Mouse (Mus musculus) mouse embryonic stem cell (cell line): ENCODE measurements around the gene Gabarapl2.

Experiments
- in situ Hi-C, 2 experiments: fragments of 300-500 bp; cut with MboI; formaldehyde crosslinking; loops; 1 replicate in 1 of 2; 3 replicates in 1 of 2; pipeline ENCODE4 v1.14.3; 2019 to 2020; ENCODE audit warnings: low sequenced_read_pairs in 2 of 2, low pct_unique_long_range_greater_than_20kb in 1 of 2, mixed read lengths in 1 of 2; ENCODE audit not compliant: unreplicated experiment in 1 of 2

The Gabarapl2 gene

GRCm38 (mm10) chr8:111961330-111961729 is 20.8 kb downstream of the Gabarapl2 start:
- in situ Hi-C loops, result no loop called here

- in situ Hi-C loops, result no loop called here
These were observed 22.1 kb downstream of the Gabarapl2 start for GRCm38 (mm10) chr8:111962589-111962988.

DNA sequence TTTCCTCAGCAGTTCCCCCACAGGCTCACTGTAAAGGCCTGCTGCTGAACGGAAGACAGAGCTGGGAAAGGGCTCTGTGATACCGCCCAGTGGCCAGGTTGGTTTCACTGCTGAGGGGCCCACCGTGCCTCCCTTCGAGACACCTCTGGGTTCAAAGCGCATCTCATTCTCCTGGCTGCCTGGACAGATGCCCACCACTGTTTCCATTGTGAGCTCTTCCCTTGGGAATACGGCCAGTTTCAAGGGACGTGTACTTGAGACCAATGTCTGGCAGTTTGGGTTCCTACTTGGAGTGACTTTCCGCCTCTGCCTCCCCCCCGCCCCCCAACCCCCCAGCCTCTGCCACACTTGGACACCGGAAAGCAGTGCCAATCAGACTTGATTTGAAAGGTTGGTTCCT is 22.6 kb downstream of the Gabarapl2 start:
- in situ Hi-C loops, result no loop called here

DNA sequence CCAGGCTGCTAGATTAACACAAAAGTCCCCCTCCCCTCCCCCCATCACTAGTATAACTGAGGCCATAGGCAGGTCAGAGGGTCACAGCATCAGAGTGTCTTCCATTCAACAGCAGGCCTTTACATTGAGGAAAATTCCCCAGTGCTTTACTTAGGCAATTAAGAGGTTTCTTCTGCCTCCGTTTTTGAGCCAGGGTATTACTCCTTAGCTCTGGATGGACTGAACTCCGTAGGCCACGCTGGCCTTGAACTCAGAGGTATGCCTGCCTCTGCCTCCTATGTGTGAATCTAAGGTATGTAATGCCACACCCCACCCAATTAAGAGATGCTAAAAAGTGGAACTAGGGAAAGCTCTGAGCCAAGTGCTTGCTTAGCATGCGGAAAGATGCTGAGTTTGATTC is 23.0 kb downstream of the Gabarapl2 start:
- in situ Hi-C loops, result no loop called here

GRCm38 (mm10) chr8:111964351-111964750 is 23.8 kb downstream of the Gabarapl2 start:
- in situ Hi-C loops, result no loop called here

- in situ Hi-C loops, result no loop called here
These were observed 24.5 kb downstream of the Gabarapl2 start for GRCm38 (mm10) chr8:111964849-111965561.

GRCm38 (mm10) chr8:111967246-111967870 is 26.9 kb downstream of the Gabarapl2 start:
- in situ Hi-C loops, result no loop called here

GRCm38 (mm10) chr8:111968541-111968940 is 28.0 kb downstream of the Gabarapl2 start:
- in situ Hi-C loops, result no loop called here

- in situ Hi-C loops, result no loop called here
These were observed 28.5 kb downstream of the Gabarapl2 start for GRCm38 (mm10) chr8:111968991-111969390.

GRCm38 (mm10) chr8:111974138-111974537 is 33.6 kb downstream of the Gabarapl2 start:
- in situ Hi-C loops, result no loop called here

DNA sequence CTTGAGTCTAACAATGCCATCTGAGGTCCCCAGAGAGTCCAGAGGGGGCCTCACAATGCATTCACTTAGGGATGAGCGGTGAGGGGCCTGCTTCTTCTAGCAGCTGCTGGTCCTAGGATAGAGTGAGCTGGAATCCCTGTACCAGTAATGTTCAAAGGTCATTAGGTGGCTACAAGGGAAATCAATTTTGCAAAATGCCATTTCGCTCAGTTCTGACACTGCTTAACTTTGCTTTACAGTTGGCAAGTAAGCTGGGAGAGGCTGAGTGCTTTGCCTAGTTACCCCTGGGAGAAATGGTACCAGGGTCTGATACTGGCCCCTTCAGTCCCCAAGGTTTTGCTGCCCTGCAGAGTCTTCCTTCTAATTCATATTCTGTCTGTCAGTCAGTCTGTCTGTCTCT is 35.2 kb downstream of the Gabarapl2 start:
- in situ Hi-C loops, result no loop called here

DNA sequence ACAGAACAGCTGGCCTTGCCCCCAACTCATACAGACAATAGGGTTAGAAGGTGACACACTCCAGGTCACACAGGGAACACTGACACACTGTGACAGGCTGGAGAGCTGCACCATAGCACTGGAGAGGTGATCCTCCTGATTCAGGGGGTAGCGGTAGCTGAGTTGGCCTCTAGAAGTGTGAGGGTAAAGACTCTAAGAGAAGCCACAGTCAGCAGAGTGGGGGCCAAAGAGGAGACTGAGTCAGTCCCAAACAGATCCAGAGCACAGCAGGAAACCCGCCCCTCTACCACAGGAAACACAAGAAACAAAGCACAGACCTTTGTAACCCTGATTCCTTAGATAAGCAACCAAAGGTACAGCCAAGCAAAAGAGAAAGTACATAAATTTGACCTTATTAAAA is 35.8 kb downstream of the Gabarapl2 start:
- in situ Hi-C loops, result no loop called here

GRCm38 (mm10) chr8:111978147-111978546 is 37.6 kb downstream of the Gabarapl2 start:
- in situ Hi-C loops, result no loop called here

DNA sequence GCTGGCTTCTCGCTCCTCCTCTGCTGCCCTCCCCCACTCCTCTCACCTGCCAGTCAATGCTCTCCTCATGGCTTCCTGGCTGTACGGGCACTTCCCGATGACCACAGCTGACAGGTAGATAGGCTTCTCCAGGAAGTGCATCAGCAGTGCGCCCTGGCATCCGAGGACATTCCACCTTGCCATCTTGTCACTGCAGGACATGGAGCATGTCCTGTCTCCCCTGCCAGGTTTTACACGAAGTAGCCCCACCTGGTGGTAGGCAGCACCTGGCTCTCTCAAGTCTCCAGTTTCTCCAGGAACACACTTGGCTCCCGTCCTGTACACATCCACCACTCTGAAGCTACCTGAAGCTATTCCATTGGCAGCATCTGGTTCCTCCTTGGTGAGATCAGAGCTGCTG is 41.6 kb downstream of the Gabarapl2 start:
- in situ Hi-C loops, result no loop called here

DNA sequence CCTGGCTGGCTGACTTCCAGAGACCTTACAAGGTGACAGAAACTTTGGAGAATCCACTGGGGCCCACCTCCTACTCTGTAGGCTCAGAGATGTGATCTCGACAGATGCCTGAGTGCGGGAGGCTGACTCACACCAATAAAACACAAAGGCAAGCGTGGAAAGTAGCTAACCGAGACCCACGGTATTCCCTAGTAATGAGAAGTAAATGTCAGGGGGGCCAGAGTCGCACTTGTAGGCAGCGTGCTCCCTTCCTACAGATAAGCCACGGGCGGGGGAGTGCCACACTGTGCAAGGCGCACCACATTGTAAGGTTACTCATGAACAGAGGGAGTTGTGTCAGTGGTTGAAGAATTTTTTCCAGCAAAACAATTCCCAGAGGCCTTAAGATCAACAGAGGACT is 44.0 kb downstream of the Gabarapl2 start:
- in situ Hi-C loops, result no loop called here

- in situ Hi-C loops, result no loop called here
These were observed 49.4 kb downstream of the Gabarapl2 start for GRCm38 (mm10) chr8:111989911-111990310.

- in situ Hi-C loops, result no loop called here
These were observed 50.8 kb downstream of the Gabarapl2 start for GRCm38 (mm10) chr8:111991278-111991677.

- in situ Hi-C loops, result no loop called here
These were observed 51.7 kb downstream of the Gabarapl2 start, which contains the start of gene Adat1 for GRCm38 (mm10) chr8:111992013-111992702. Gene Adat1, minus strand, starts transcription at chr8:111992302.

GRCm38 (mm10) chr8:111992703-111993039 is 52.2 kb downstream of the Gabarapl2 start:
- in situ Hi-C loops, result no loop called here
